Mouse (Mus musculus) E14TG2a.4 (cell line): Measurements from ENCODE around the gene Olfr70.

Source experiments
- CTCF ChIP-seq: conservative IDR thresholded peaks from 2 replicates; pipeline ENCODE4 v1.5.1; 2014; ENCODE audit warnings: low read length
- POU5F1 ChIP-seq: IDR thresholded peaks from 2 replicates; pipeline ENCODE4 v1.6.1; 2014; ENCODE audit warnings: low read length, borderline replicate concordance

DNA sequence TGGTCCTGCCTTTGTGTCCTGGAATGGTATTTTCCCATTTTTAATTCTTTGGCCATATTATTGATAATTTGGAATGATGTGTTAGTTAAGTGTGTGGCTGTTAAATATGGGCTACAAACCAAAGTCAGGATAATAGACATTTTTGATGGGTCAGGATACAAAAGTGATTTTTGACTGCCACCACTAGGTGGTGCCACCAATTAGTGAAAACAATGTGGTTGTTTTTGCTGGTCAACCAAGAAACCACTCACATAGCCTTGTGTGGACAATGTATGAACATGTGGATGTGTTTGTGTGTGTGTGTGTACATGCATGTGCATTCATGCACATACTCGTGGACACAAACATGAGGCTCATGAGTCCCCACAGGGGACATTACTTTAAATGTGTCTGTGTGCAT is 24.2 kb upstream of the Olfr70 start:
- TF ChIP-seq CTCF (peak; percentile 64), POU5F1 (no peak)
